ENCODE assay signal across 14 mouse cellular contexts in genomic region chr13:47397726-47398350, GRCm38 (mm10).
A peak's percentile ranks its signal among the peaks of the same experiment; 100 is the strongest.
DNase-seq lines count a peak whose midpoint lies in the region; ATAC-seq lines count a peak whose summit lies in the region.
"Had no signal": no experiment of that assay in that cellular context is flagged by ENCODE, and none has a peak within 500 bp of the region (broad histone marks: within the 10 kb centered on the region; RNA-seq: fewer than 3 reads in every experiment).

No protein-coding gene starts in this region.

- DNase-seq in retina, embryonic 14.5 days (ENCODE audit: low spot score), result peak; percentile 58
- DNase-seq in adrenal gland, adult 8-10 months, result no peak
- DNase-seq in adrenal gland, postnatal 36 days, result no peak
- DNase-seq: adrenal gland, postnatal 25 days; cerebellum, adult 11 months; kidney, postnatal 14 days had no signal

- no peaks in the 10 kb centered on the region for H3K27me3 ChIP-seq in midbrain, embryonic 16.5 days (ENCODE audit: control insufficient read depth, insufficient read depth, low read depth, low read length)
- H3K27me3 ChIP-seq in midbrain, embryonic 15.5 days (replicated peaks), result no peaks in the 10 kb centered on the region
- peaks cover 71% of the 10 kb centered on the region for H3K27me3 ChIP-seq in forebrain, embryonic 13.5 days
- H3K27me3 ChIP-seq in hindbrain, embryonic 15.5 days, result no peaks in the 10 kb centered on the region
- H3K27me3 ChIP-seq: heart, embryonic 15.5 days; intestine, embryonic 15.5 days had no signal

- no peaks in the 10 kb centered on the region for H3K36me3 ChIP-seq in midbrain, embryonic 16.5 days (ENCODE audit: control insufficient read depth, insufficient read depth, low read length)
- no peaks in the 10 kb centered on the region for H3K36me3 ChIP-seq in midbrain, embryonic 15.5 days (replicated peaks)
- H3K36me3 ChIP-seq in forebrain, embryonic 13.5 days (ENCODE audit: poor library complexity, severe bottlenecking), result no peaks in the 10 kb centered on the region
- H3K36me3 ChIP-seq in hindbrain, embryonic 15.5 days, result no peaks in the 10 kb centered on the region
- H3K36me3 ChIP-seq: heart, embryonic 15.5 days; intestine, embryonic 15.5 days had no signal

- H3K9ac ChIP-seq in midbrain, embryonic 16.5 days (ENCODE audit: low read depth, low read length), result no peak overlapping the region
- H3K9ac ChIP-seq in midbrain, embryonic 15.5 days, result no peak overlapping the region
- H3K9ac ChIP-seq in forebrain, embryonic 13.5 days, result no peak overlapping the region
- H3K9ac ChIP-seq in hindbrain, embryonic 15.5 days, result no peak overlapping the region
- H3K9ac ChIP-seq: heart, embryonic 15.5 days; intestine, embryonic 15.5 days; liver, embryonic 14.5 days had no signal

- no peaks in the 10 kb centered on the region for H3K9me3 ChIP-seq in midbrain, embryonic 16.5 days (replicated peaks; ENCODE audit: control insufficient read depth, low read length, poor library complexity, severe bottlenecking)
- no peaks in the 10 kb centered on the region for H3K9me3 ChIP-seq in midbrain, embryonic 15.5 days
- H3K9me3 ChIP-seq in forebrain, embryonic 13.5 days (replicated peaks), result 0 out of 2 replicates have a peak, but pooled peaks cover 5% of the 10 kb centered on the region
- H3K9me3 ChIP-seq in hindbrain, embryonic 15.5 days, result no peaks in the 10 kb centered on the region
- H3K9me3 ChIP-seq: heart, embryonic 15.5 days; intestine, embryonic 15.5 days had no signal

- no peak overlapping the region for H3K4me3 ChIP-seq in midbrain, embryonic 16.5 days (ENCODE audit: low read depth, low read length)
- H3K4me3 ChIP-seq in midbrain, embryonic 15.5 days, result no peak overlapping the region
- no peak overlapping the region for H3K4me3 ChIP-seq in forebrain, embryonic 13.5 days
- no peak overlapping the region for H3K4me3 ChIP-seq in hindbrain, embryonic 15.5 days
- H3K4me3 ChIP-seq: heart, embryonic 15.5 days; intestine, embryonic 15.5 days had no signal

- H3K4me1 ChIP-seq in midbrain, embryonic 16.5 days (ENCODE audit: control insufficient read depth, insufficient read depth, low read length), result no peaks in the 10 kb centered on the region
- H3K4me1 ChIP-seq in midbrain, embryonic 15.5 days, result no peaks in the 10 kb centered on the region
- peaks cover 20% of the 10 kb centered on the region for H3K4me1 ChIP-seq in forebrain, embryonic 13.5 days
- peaks cover 9% of the 10 kb centered on the region; the same call in 1 of the 2 replicates for H3K4me1 ChIP-seq in hindbrain, embryonic 15.5 days (replicated peaks)
- H3K4me1 ChIP-seq: heart, embryonic 15.5 days; intestine, embryonic 15.5 days had no signal

- WGBS in midbrain, embryonic 16.5 days, result 59% methylated on average over 8 of the region's 8 CpGs
- WGBS in midbrain, embryonic 15.5 days, result 66% methylated on average over 8 of the region's 8 CpGs
- 27% methylated on average over 8 of the region's 8 CpGs for WGBS in forebrain, embryonic 13.5 days
- WGBS in hindbrain, embryonic 15.5 days, result 62% methylated on average over 8 of the region's 8 CpGs

- H3K4me2 ChIP-seq in midbrain, embryonic 16.5 days (ENCODE audit: low read length), result no peak overlapping the region
- no peak overlapping the region for H3K4me2 ChIP-seq in midbrain, embryonic 15.5 days
- no peak overlapping the region for H3K4me2 ChIP-seq in forebrain, embryonic 13.5 days
- H3K4me2 ChIP-seq in hindbrain, embryonic 15.5 days, result no peak overlapping the region
- H3K4me2 ChIP-seq: heart, embryonic 15.5 days; intestine, embryonic 15.5 days had no signal

- H3K27ac ChIP-seq in midbrain, embryonic 16.5 days (ENCODE audit: low read length), result no peak overlapping the region
- no peak overlapping the region for H3K27ac ChIP-seq in midbrain, embryonic 15.5 days
- peak overlapping the region; percentile 6 for H3K27ac ChIP-seq in forebrain, embryonic 13.5 days
- H3K27ac ChIP-seq in hindbrain, embryonic 15.5 days (replicated peaks), result peak overlapping the region; percentile 31
- H3K27ac ChIP-seq: heart, embryonic 15.5 days; intestine, embryonic 15.5 days; liver, embryonic 14.5 days had no signal

- ATAC-seq in midbrain, embryonic 16.5 days, result 0 out of 2 replicates have a peak, but pooled peaks have one; percentile 11
- ATAC-seq in midbrain, embryonic 15.5 days (replicated peaks), result no peak
- peak; percentile 73; the same call in 1 of the 2 replicates for ATAC-seq in forebrain, embryonic 13.5 days
- 0 out of 2 replicates have a peak, but pooled peaks have one; percentile 34 for ATAC-seq in hindbrain, embryonic 15.5 days (ENCODE audit: low FRiP score, low read depth)
- ATAC-seq: intestine, embryonic 15.5 days; Patski had no signal

Comparison
In these comparisons a context has a peak if more than half of its experiments do, and no peak if none do; other contexts are left out.
1. H3K27ac ChIP-seq: peak in forebrain, embryonic 13.5 days (single experiment) and hindbrain, embryonic 15.5 days (single experiment); none in midbrain, embryonic 16.5 days (single experiment) and midbrain, embryonic 15.5 days (single experiment).